Mouse (Mus musculus) spleen, adult 2 months (tissue): ENCODE results near the gene Wdr20. TPM values are rescaled to one million over a fixed set of nuclear protein-coding genes. Genes with fewer than 3 reads are reported as not detected.
A peak's percentile ranks its signal among the peaks of the same experiment; 100 is the strongest.

Experiments
- DNase-seq, 2 experiments: peaks; one replicate each; pipeline versions ENCODE4 v3.0.0 to v3.0.0-alpha.2; 2012 to 2021; ENCODE audit warnings: low spot score in 2 of 2, low read depth in 1 of 2
- H3K27ac ChIP-seq: fragments of 200-500 bp; 2 replicates; pipeline ENCODE4 v1.5.1; 2012; ENCODE audit warnings: low read length, inconsistent platforms; ENCODE audit not compliant: insufficient read depth
- H3K27me3 ChIP-seq: fragments of 200-500 bp; 2 replicates; pipeline ENCODE4 v1.6.1; 2012; ENCODE audit warnings: mild to moderate bottlenecking, moderate library complexity, low read length, inconsistent platforms; ENCODE audit not compliant: control insufficient read depth, insufficient read depth
- H3K36me3 ChIP-seq: fragments of 200-500 bp; 2 replicates; pipeline ENCODE4 v1.6.1; 2012; ENCODE audit warnings: mild to moderate bottlenecking, low read length, inconsistent platforms; ENCODE audit not compliant: control insufficient read depth, insufficient read depth
- H3K4me1 ChIP-seq: fragments of 200-500 bp; 2 replicates; pipeline ENCODE4 v1.6.1; 2011; ENCODE audit warnings: inconsistent platforms; ENCODE audit not compliant: control insufficient read depth, insufficient read depth, insufficient read length
- H3K4me3 ChIP-seq: fragments of 200-500 bp; 2 replicates; pipeline ENCODE4 v1.5.1; 2011; ENCODE audit warnings: mild to moderate bottlenecking, inconsistent platforms; ENCODE audit not compliant: insufficient read depth, insufficient read length; ENCODE audit errors: extremely low read depth
- CTCF ChIP-seq: fragments of 200-500 bp; IDR thresholded peaks from 2 replicates; pipeline ENCODE4 v1.5.1; 2011; ENCODE audit warnings: mild to moderate bottlenecking, inconsistent platforms; ENCODE audit not compliant: insufficient read depth, insufficient read length, insufficient replicate concordance; ENCODE audit errors: extremely low read depth
- POLR2A ChIP-seq: fragments of 200-500 bp; IDR thresholded peaks from 2 replicates; pipeline ENCODE4 v1.6.1; 2011; ENCODE audit warnings: low read depth, low read length, inconsistent platforms
- WGBS: fragments of 180-500 bp; shearing (Covaris S2); methylation state at CpG from one replicate; pipeline ENCODE4 v1.1.7; 2018; 5-methylcytosine and 5-hydroxymethylcytosine counted together
- polyA plus RNA-seq: library from polyadenylated mRNA; depleted of rRNA; stranded (reverse); fragments of >200 nt; gene quantifications from 2 replicates; pipeline ENCODE4 v1.2.3, GENCODE M21; 2012

The Wdr20 gene
- polyA plus RNA-seq, 1 experiment = 11.4 TPM

DNA sequence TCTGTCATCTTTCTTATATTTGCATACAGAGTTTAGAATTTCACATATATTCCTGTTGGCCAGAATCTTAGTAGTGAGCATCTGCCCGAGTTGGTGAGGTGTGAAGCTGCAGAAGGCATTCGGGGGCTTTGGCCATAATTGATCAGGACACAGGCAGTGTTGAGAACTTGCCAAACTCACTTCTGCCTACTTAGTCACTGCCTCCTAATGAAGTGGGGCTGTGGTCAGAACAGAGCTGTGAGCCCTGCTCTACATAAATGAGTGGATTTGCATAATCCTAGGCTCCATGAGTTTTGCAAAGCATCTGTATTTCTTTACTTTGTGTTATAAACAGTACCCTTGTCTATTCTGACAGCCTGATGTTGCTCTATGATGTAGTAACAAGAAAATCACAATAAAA lies 24.6 kb downstream of the Wdr20 start:
- no peak overlapping the region for H3K4me3 ChIP-seq
- no peak for DNase-seq
- H3K36me3 ChIP-seq = no peaks in the 10 kb centered on the region
- no peaks in the 10 kb centered on the region for H3K27me3 ChIP-seq
- TF ChIP-seq POLR2A (no peak), CTCF (no peak)
- WGBS = 79% methylated on average over 2 of the region's 2 CpGs
- H3K27ac ChIP-seq = no peak overlapping the region
- peaks cover 3% of the 10 kb centered on the region; the same call in 1 of the 2 replicates for H3K4me1 ChIP-seq

DNA sequence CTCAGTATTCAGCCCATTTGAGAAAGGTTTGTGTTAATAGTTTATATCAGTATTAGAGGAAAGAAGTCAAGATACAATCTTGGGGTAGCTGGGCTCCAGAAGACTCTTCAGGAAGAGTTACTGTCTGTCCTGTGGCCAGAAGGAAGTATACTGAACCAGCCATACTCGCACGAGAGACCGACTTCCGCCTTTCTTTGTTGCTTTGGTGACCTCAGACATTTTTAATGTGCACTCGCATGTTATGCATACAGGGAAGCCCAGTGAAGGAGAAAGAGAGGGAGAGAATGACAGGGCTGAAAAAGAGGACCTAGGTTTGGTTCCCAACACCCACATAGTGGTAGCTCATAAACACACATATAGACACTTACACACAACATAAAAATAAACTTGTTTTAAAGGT lies 26.8 kb downstream of the Wdr20 start:
- WGBS = 21% methylated on average over 5 of the region's 5 CpGs
- Histone ChIP-seq H3K4me3 (no peak overlapping the region), H3K27me3 (no peaks in the 10 kb centered on the region), H3K36me3 (no peaks in the 10 kb centered on the region), H3K4me1 (peaks cover 3% of the 10 kb centered on the region; the same call in 1 of the 2 replicates), H3K27ac (no peak overlapping the region)
- TF ChIP-seq CTCF (no peak), POLR2A (no peak)
- DNase-seq = peak; percentile 16 to 27

DNA sequence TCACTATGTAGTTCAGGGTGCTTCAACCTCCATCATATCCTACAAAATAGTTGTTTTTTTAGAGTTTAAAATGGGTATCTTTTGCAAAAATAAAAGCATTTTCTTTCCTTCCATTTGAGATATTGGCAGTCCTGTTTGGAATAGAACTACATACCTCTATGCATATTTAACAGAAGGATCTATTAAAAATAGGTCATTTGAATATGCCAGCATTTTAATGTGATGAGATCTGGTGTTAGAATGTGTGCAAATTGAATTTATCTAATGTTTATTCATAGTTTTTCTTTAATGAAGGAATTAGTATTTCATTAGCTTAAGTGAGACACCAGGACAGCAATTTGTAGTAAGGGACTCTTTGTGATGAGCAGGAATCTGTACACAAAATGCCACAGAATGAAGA lies 30.8 kb downstream of the Wdr20 start:
- peaks cover 6% of the 10 kb centered on the region; the same call in 1 of the 2 replicates for H3K4me1 ChIP-seq
- no peaks in the 10 kb centered on the region for H3K27me3 ChIP-seq
- DNase-seq = no peak
- TF ChIP-seq POLR2A = no peak
- TF ChIP-seq CTCF = no peak
- no peaks in the 10 kb centered on the region for H3K36me3 ChIP-seq
- no peak overlapping the region for H3K27ac ChIP-seq
- no peak overlapping the region for H3K4me3 ChIP-seq

DNA sequence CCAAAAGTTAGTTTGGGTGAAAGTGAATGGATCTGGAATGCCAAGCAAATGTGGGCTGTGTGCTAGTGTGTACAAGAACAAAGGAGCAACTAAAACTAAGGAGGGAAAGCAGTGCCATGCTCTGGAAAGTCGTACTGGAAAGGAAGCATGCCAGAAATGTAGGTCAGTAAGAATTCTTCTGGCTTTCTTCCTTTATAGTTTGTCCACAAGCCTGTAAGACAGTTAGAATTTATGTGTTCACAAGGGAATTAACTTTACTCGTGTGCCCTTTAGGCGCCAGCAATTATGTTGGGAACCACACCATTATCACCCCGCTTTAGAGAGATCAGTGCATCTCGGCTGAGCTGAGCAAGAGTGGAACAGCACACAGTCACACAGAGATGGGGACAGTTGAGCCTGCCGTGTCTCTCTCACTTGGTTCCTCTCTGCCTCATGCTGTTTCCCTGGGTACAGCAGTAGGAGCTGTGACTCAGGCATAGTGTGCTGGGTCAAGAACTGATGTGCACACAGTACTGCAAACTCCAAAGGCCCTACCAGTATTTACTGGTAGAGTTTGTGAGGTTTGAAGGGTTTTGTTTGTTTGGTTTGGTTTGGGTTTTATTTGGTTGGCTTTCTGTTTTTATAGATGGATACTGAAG lies 32.0 kb downstream of the Wdr20 start:
- TF ChIP-seq POLR2A (no peak), CTCF (no peak)
- Histone ChIP-seq H3K36me3 (no peaks in the 10 kb centered on the region), H3K27me3 (no peaks in the 10 kb centered on the region), H3K4me1 (peaks cover 6% of the 10 kb centered on the region; the same call in 1 of the 2 replicates), H3K4me3 (no peak overlapping the region), H3K27ac (no peak overlapping the region)
- WGBS = 77% methylated on average over 6 of the region's 6 CpGs
- no peak for DNase-seq

DNA sequence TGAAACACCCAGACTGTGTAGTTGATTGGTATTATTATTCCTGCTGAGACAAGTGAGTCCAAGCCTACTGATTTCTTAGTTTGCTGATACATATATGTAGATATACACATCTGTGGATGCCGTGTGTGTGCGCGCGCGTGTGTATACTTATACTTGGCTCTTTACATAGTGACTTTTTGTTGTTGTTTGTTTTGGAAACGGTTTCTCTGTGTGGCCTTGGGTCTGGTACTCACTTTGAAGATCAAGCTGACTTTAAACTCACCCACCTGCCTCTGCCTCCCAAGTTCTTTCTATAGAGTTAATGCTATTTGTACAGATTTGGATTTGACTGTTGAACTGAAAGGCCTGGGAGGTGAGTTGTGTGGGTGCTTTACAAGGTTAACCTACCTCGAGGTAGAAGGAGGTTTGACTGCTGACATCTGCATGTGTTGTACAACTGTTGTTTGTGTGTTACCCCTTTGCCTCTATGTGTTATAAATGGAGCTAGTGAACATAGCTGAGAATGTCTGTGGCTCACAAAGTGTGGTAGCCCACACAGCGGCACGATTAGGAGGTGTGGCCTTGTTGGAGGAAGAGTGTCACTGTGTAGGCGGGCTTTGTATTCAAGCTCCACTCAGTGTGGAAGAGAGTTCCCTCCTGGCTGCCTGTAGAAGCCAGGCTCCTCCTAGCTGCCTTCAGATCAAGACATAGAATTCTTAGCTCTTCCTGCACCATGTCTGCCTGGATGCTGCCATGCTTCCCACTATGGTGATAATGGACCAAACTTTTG lies 32.9 kb downstream of the Wdr20 start:
- WGBS = 68% methylated on average over 10 of the region's 10 CpGs
- Histone ChIP-seq H3K36me3 (no peaks in the 10 kb centered on the region), H3K4me1 (peaks cover 4% of the 10 kb centered on the region; the same call in 1 of the 2 replicates), H3K27ac (no peak overlapping the region), H3K4me3 (no peak overlapping the region), H3K27me3 (no peaks in the 10 kb centered on the region)
- peak; percentile 19 to 22 for DNase-seq
- TF ChIP-seq CTCF = no peak
- no peak for TF ChIP-seq POLR2A

DNA sequence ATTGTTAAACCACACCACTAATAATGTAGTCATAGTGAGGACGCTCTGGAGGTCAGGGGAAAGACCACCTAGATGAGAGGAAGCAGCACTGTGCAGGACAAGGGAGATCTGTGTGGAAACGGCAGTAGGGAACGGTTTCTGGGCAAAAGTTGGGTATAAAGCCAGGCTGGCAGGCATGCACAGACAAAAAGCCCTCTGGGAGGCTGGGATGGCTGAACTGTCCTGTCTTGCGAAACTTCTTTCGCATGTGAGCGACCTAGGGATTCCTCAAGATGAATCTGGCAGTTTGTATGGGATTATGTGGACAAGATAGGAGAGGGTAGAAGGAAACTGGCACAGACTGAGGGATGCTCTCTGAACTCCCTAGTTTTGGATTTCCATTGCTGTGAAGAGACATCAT lies 34.2 kb downstream of the Wdr20 start:
- Histone ChIP-seq H3K36me3 (no peaks in the 10 kb centered on the region), H3K27me3 (no peaks in the 10 kb centered on the region), H3K27ac (no peak overlapping the region), H3K4me1 (peaks cover 6% of the 10 kb centered on the region; the same call in 1 of the 2 replicates), H3K4me3 (no peak overlapping the region)
- WGBS = 94% methylated on average over 6 of the region's 6 CpGs
- TF ChIP-seq POLR2A = no peak
- TF ChIP-seq CTCF = no peak
- DNase-seq = no peak
